Mouse (Mus musculus) right cerebral cortex, adult 18-20 months (tissue): Measurements from ENCODE around the gene Cass4.

Source experiments
- DNase-seq: peaks from one replicate; pipeline ENCODE4 v3.0.0; 2022; ENCODE audit warnings: mixed read lengths

Gene Cass4

GRCm38 (mm10) chr2:172441176-172441575 lies 47.6 kb downstream of the Cass4 start:
- no peak for DNase-seq

GRCm38 (mm10) chr2:172445617-172446016 lies 52.0 kb downstream of the Cass4 start:
- DNase-seq, result no peak

GRCm38 (mm10) chr2:172447317-172447716 lies 53.7 kb downstream of the Cass4 start:
- DNase-seq, result no peak

- DNase-seq, result no peak
Measured at GRCm38 (mm10) chr2:172448329-172448728, 54.7 kb downstream of the Cass4 start.

GRCm38 (mm10) chr2:172450640-172451039 lies 57.0 kb downstream of the Cass4 start:
- DNase-seq, result no peak

GRCm38 (mm10) chr2:172452031-172452430 lies 58.4 kb downstream of the Cass4 start:
- no peak for DNase-seq

- no peak for DNase-seq
Measured at GRCm38 (mm10) chr2:172452458-172452857, 58.9 kb downstream of the Cass4 start.

- DNase-seq, result no peak
Measured at GRCm38 (mm10) chr2:172458496-172458895, 64.9 kb downstream of the Cass4 start, which contains the start of gene Gcnt7. Gene Gcnt7, minus strand, starts transcription at chr2:172458596.

- DNase-seq, result no peak
Measured at GRCm38 (mm10) chr2:172460647-172461046, 67.1 kb downstream of the Cass4 start.

- no peak for DNase-seq
Measured at GRCm38 (mm10) chr2:172462813-172463212, 69.2 kb downstream of the Cass4 start.

GRCm38 (mm10) chr2:172466427-172467132 lies 73.0 kb downstream of the Cass4 start:
- DNase-seq, result no peak

- DNase-seq, result no peak
Measured at GRCm38 (mm10) chr2:172467206-172467605, 73.6 kb downstream of the Cass4 start.

- DNase-seq, result no peak
Measured at GRCm38 (mm10) chr2:172468346-172468819, 74.8 kb downstream of the Cass4 start.

GRCm38 (mm10) chr2:172472318-172472717 lies 78.7 kb downstream of the Cass4 start, which contains the start of gene Fam209:
Gene Fam209, plus strand, starts transcription at chr2:172472520.
- DNase-seq, result no peak

- no peak for DNase-seq
Measured at GRCm38 (mm10) chr2:172473591-172473990, 80.0 kb downstream of the Cass4 start.

- no peak for DNase-seq
Measured at GRCm38 (mm10) chr2:172474970-172475369, 81.4 kb downstream of the Cass4 start.

GRCm38 (mm10) chr2:172476707-172477260 lies 83.2 kb downstream of the Cass4 start:
- DNase-seq, result no peak

- no peak for DNase-seq
Measured at GRCm38 (mm10) chr2:172477350-172477749, 83.8 kb downstream of the Cass4 start.

- peak; percentile 46 for DNase-seq
Measured at GRCm38 (mm10) chr2:172477860-172478259, 84.3 kb downstream of the Cass4 start.

- DNase-seq, result no peak
Measured at GRCm38 (mm10) chr2:172480296-172480695, 86.7 kb downstream of the Cass4 start.

GRCm38 (mm10) chr2:172481654-172482385 lies 88.2 kb downstream of the Cass4 start:
- DNase-seq, result no peak
